Mouse (Mus musculus) natural killer cell, adult 2 months (primary cell): ENCODE measurements at regions not wholly inside any gene's neighbourhood (a gene's known extent, or its start where the extent isn't known, plus 50 kb on each side); places are given as distances from the start of the nearest gene placed in this dataset.

ENCODE experiments used
- DNase-seq, 2 experiments: peaks; one replicate each; pipeline ENCODE4 v3.0.0; 2022; ENCODE audit warnings: low spot score in 2 of 2

GRCm38 (mm10) chr4:95214026-95214425 is 162.0 kb upstream of the Jun start:
- DNase-seq: no peak

- peak; percentile 77 to 84 for DNase-seq
Measured at GRCm38 (mm10) chr4:95215187-95215586, 163.2 kb upstream of the Jun start.

- no peak for DNase-seq
Measured at GRCm38 (mm10) chr4:95230461-95230860, 178.4 kb upstream of the Jun start.

DNA sequence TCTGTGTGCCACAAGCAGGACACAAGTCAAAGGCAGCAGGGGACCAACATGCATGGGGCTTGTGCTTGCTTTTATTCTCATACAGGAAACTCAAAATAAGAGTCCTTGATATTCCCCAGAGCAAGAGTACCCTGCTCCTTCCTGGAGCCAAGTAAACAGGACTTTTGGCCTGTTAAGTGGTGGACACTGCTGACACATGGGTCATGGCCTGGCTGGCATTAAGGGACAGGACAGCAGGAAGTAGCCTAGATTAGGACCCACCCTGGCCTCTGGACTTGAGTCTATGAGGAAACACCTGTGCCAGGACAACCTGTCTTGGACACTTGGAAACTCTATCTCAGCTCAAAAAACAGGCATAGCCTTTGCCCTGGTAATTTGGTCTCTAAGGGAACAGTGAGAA is 181.0 kb upstream of the Jun start:
- no peak for DNase-seq

DNA sequence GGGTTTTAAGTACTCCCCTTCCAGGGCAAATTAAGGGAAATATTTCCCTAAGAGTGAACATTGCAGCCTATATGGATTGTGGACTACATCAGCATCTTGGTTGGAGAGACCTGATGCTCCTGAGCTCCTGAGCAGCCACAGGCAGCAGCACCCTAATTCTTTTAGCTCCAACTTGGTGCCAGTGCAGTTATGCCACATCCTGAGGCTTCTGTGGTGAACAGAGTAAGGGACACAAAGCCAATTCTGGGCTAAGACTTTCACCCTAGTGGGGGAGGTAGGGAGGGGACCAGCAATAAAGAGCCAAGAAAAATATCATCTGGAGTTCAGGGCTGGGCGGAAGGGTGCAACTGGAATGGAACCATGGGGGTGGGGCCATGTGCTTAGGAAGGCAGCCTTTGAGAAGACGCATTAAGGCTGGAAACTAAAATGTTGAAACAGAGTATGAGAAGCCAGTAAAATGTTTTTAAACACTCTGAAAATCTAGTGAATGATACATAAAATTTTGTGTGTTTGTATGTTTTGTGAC is 182.1 kb upstream of the Jun start:
- DNase-seq: no peak

DNA sequence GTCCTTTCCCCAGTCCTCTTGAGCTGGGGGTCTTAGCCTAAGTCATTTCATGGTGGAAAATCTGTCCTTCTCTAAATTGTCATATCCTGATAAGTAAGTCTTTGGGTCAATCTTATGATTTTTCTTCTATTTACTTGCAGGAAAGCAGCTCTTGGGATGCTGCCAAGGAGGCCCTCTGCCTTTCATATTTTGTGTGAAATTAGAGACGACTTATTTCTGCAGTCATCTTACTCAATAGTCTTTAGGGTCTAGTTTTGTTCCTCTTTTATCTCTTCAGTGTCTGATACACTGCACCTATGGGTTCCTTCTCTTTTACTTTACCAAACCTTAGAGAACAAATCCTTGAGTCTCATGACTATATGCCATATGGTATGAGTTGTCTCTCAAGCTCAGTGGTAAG is 196.0 kb upstream of the Jun start:
- DNase-seq: no peak

GRCm38 (mm10) chr4:95249031-95249430 is 197.0 kb upstream of the Jun start:
- DNase-seq: no peak

- DNase-seq: no peak
Measured at GRCm38 (mm10) chr4:95250083-95250482, 198.1 kb upstream of the Jun start.

DNA sequence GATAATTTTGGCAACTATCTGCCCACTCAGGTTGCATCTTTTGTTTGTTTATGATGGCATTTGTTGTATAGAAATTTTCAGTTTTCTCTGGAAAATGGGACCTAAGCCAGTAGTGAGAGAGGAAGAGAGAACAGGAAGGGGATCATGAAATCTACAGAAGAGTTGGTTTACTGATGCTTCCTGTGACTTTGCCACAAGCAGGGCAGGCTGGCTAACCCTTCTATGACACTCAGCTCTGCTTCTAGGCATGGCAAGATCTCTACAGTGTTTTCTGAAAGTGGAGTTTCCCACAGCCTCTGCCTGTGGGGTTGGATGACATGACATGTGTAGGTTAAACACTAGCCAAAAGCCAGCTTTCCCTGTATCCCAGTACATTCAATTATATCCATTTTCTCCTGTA is 217.7 kb upstream of the Jun start:
- DNase-seq: no peak

DNA sequence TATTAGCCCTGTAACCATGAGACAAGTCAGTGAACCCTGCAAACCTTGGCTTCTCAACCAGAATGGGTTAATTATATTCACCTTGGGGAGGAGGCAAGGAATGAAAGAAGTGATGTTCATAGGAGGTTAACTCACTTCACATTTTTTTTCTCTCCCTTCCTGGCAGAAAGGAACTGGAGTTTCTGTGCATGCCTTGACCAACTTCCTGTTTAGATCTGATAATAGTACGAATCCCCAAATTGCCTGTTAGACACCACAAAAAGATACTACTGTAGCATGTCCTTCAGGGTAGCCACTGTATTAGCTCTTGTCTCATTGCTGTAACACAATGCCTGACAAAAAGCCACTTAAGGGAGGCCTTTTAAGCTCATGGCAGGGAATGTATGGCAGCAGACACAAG is 218.4 kb upstream of the Jun start:
- DNase-seq: no peak

DNA sequence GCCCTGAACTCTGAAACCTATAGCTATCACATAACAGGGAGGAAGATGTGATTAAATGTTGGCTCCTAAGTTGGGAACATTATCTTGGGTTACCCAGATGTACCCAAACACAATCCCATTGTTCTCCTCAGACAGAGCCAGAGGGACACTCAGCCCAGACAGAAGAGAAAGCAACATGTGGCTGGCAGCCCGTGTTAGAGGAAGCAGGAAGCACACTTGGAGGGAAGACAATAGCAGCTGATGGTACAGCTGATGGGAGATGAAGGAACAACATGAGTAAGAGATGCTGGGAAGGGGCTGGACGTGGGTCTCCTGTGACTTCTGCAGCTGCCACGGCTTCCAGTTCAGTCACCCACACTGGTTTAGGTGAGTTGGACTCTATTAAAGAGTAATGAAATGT is 224.2 kb upstream of the Jun start:
- DNase-seq: no peak

- DNase-seq: peak in 1 of 2 experiments; percentile 25
Measured at GRCm38 (mm10) chr4:95277989-95278713, 226.1 kb upstream of the Jun start.

GRCm38 (mm10) chr4:95278714-95279095 is 226.7 kb upstream of the Jun start:
- no peak for DNase-seq

GRCm38 (mm10) chr4:95279200-95279599 is 227.2 kb upstream of the Jun start:
- DNase-seq: no peak

DNA sequence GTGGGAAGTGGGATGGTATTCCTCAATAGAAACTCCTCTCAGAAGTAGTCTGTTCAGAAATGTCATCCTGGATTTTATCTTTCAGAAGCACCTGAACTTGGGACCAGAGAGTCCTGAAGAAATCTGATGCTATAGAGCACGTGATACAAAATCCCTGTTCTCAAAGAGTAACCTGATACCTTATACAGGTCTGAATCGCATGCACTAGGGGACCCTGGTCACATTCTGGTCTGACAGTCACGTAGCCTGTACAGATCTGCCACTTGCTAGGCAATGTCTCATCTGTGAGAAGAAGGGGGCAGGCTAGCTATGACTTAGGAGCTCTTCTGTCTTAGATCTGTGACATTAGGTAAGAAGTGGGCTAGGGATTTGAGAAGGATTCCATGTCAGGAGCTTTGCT is 230.1 kb upstream of the Jun start:
- no peak for DNase-seq

GRCm38 (mm10) chr4:95283789-95284188 is 231.8 kb upstream of the Jun start:
- no peak for DNase-seq

- no peak for DNase-seq
Measured at GRCm38 (mm10) chr4:95284192-95284591, 232.2 kb upstream of the Jun start.

DNA sequence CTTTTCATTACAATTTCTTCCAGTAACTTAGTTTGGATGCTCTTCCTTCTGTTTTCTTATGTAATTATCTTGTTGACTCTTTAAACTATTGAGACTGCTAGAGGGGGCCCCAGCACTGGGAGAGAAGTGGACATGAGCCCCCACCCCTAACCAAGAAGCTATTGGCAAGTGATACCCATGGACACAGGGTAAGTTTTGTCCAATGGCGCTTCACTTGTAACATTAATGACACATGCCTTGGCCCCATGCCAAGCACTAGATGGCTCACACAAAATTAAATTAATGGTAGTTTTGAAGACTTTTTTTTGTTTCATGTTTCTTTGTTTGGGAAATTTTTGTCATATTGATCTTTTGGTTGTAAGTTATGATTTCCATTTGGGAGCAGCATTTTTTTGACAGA is 232.7 kb upstream of the Jun start:
- DNase-seq: no peak

DNA sequence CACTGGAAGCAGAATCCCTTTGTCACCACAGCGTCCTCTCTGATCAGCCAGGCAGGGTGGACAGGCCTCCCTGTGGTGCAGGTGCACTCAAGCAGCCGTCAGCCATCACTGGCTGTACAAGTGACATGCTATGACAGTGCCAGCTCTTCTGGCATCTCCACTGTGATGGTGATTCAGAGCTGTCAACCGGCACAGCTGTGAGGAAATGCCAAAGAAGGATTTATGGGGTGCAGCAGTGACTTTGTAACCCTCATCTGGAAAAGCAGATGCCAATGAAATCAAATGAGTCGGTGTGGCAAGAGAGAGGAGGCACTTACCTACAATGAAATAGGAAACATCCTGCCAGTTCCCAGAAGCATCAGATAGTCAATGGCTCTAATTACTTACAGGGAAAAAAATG is 238.3 kb upstream of the Jun start:
- no peak for DNase-seq

DNA sequence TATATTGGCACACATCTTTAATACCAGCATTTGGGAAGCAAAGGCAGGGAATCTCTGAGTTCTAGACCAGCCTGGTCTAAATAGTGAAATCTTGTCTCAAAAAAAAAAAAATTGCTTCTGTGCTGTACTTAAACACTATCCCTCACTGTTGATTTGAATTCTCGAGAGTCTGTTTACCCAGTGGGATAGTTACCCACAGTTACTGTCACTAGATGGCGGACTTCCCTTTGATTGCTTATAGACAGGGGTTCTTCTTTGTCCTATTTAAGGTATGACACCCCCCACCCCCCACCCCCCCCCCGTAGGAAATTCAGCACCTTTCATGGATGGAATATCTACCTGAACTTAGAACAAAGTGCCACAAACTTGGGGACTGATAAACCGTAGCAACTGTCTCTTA is 242.1 kb upstream of the Jun start:
- no peak for DNase-seq

DNA sequence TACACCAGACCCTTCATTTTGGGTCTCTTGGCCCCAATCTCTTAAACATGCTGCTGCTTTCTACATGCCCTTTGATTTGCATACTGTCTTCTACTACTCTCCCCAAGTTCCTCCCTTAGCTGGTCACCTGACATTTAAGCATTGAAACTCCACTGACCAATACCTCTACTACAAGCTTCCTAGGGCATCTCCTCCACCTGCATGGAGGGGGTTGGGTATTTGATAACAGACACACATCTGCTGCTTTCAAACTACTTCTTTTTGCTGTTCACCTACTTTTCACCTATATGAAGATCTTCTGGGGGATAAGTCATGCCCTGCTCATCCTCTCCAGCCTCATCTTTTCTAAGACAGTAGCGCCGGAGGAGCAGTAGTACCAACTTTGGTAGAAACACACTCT is 249.9 kb upstream of the Jun start:
- no peak for DNase-seq

DNA sequence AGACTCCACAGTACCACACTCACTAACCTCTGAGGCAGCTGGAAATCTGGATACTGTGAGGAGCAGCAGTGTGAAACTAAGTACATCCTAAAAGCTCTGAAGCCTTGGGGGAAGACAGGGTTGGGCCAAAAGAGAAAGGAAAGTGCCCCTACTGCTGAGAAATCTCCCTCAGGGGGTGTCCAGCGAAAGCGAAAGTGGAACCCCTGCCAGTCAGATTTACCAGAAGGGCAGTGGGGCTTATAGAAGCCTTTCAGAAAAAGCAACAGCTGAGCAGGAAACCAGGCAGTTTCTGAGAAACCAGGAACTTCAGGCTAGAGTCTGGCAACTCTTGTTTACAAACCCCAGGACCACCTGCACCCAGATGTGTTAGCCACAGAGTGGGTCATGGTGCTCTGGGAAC is 251.3 kb upstream of the Jun start:
- DNase-seq: peak; percentile 46 to 65

GRCm38 (mm10) chr4:95304006-95304405 is 252.0 kb upstream of the Jun start:
- no peak for DNase-seq

DNA sequence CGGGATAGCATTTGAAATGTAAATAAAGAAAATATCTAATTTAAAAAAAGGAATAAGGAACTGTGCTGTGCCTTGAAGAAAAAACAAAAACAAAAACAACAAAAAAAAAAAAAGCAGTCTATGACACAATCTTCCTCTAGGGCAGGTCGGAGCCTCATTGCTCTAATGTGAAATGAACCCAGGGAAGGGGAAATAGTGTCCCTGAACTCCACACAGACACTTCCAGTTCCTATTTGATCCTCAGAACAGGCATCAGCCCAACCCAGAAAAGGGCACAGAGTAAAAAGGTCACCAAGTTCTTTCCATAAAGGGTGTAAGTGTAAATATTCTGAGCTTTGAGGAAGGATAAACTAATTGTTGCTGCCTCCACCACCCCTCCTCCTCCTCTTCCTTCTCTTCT is 250.2 kb upstream of the Fggy start:
- DNase-seq: no peak
